Mouse (Mus musculus): ENCODE data around the gene Cd3e.
A peak's percentile ranks its signal among the peaks of the same experiment; 100 is the strongest.
"Not testable (repeated sequence)": the region's sequence is repeated elsewhere in the genome, so short reads cannot be mapped to it uniquely, and the experiment has no call there.

Cd3e gene

DNA sequence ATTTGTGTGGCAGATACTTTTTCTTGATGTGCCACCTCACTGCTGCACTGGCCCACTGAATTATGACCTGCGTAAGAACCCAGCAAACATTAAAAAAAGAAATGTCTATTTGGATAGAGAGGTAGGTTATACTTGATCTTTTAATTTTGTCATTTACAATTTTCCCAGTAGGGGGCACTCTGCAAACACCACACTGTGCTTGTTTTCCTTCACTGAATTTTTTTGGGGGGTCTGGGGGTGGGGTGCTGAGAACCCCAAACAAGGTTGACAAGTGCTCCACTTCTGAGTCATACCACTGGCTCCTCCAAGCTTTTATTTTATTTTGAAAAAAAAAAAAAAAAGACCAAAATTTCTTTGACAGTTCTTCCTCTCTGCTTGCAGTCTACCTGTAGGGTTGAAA is 40.0 kb downstream of the Cd3e start:
- no peak for DNase-seq

DNA sequence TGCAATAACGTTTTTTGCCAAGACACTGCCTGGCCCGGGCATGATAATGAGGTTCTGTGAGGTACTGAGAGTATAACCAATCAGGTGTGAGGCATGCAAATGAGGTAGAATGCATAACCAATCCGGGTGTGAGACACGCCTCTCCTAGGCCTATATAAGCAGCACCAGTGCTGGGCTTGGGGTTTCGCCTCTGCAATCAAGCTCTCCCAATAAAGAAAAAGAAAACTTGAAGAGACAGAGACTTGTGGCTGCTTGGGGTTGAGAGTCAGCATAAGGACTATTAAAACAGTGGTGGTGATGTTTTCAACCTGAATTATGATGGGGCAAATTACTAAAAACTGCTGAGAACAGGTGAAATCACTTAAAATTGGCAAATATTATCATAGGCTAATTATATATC is 41.7 kb downstream of the Cd3e start:
- not testable (repeated sequence) for DNase-seq

DNA sequence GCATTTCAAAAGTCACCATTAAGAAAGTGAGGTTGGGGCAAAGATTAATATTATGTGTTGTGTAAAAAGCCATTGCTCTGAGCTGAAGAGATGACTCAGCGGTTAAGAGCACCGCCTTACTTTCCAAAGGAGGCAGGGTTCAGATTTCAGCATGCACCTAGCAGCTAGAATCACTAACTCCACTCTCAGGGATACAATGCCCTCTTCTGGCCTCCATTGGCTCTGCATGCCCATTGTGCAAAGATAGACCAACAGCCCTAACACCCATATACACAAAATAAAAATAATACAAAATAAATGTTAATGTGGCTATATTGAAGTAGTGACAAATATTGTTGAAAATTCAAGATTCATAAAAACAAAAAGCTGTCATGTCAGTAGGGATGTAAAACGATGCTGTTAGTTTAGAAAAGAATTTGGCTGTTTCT is 42.6 kb downstream of the Cd3e start:
- DNase-seq = peak; percentile 78

DNA sequence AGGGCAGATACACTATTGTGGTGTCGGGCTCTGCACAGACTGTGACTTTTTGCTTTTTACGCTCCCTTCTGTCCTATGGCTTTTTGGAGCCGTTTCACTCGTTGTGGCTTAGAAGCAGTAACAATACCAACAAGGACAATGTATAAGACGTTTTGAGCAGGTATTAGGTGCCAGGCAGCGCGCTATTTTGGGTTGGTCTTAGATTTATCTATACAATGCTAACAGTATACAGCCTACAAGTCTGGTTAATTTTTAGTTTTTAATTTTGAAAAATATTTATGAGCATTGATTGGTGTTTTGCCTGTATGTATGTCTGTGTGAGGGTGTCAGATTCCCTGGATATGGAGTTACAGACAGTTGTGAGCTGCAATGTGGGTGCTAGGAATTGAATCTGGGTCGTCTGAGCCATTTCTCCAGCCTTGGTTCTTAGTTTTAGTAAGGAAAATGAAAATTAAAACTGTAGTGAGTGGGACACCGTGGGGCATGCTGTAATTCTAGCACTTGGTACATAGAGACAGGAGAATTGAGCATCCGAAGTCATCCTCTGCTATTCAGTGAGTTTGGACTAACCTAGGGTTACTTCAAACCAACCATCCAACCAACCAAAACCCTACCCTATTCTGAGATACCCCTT is 43.5 kb downstream of the Cd3e start:
- no peak for DNase-seq

DNA sequence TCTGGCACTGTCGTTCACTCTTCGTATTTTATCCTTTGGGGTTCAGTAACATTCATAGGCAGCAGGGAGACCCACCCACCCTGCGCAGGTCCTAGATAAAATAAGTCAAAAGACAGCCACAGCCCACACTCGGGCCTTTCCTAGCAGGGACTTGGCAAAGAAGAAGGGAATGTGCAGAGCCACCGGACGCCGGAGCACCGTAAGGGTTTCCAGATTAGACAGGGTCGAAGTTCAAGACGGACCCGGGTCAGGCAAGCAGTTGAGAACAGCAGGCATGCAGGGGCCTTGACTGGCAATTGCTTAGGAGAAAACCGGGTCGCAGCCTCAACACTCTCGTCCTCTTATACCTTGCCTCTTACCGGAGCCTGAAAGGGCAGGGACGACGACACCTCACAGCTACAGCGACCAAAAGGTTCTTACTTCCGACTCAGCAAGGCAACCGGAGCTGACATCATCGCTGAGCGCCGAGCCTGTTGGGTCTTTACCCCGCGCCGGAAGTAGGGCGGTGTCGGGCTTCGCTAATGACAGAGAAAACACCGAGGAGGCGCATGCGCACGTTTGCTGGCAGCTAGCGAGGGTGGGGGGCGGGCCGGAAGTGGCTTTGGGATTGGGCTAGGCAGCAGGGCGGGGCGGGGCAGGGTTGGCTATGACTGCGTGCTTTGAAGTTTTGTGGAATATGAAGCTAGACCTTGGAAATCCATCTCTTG is 44.1 kb downstream of the Cd3e start, which contains the start of gene Ube4a:
Gene Ube4a, minus strand, starts transcription at position 475 of the 707 bp plus-strand sequence.
- DNase-seq = peak; percentile 98

DNA sequence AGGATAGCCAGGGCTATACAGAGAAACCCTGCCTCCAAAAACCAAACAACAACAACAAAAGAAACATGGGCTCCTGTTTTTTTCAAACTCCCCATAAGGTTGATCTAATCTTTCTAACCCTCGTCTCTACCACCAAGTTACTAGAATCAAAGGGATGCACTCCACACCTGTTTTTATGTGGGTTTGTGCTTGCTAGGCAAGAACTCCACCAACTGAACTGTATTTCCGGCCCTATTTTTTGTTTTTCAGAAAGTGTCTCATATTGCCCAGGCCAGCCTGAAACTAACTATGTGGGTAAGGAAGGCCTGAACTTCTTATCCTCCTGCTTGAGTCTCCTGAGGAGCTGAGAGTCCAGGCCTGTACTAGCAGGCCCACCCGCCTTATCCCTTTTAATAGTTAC is 55.0 kb downstream of the Cd3e start:
- DNase-seq = no peak

All from cerebellum, adult 11-12 months (tissue).